Mouse (Mus musculus) small intestine, adult 2 months (tissue): ENCODE results near the gene Hnrnpul1.

Source experiments
- CTCF ChIP-seq: fragments of 200-500 bp; IDR thresholded peaks from 2 replicates; pipeline ENCODE4 v1.5.1; 2012; ENCODE audit warnings: low read depth, mild to moderate bottlenecking, control low read depth, inconsistent platforms, low read length, moderate library complexity, mixed read lengths; ENCODE audit not compliant: insufficient replicate concordance, insufficient read length; ENCODE audit errors: extremely low read depth
- POLR2A ChIP-seq: fragments of 200-500 bp; IDR thresholded peaks from 2 replicates; pipeline ENCODE4 v1.6.1; 2012; ENCODE audit warnings: low read depth, mild to moderate bottlenecking, control low read depth, inconsistent platforms, low read length, moderate library complexity

DNA sequence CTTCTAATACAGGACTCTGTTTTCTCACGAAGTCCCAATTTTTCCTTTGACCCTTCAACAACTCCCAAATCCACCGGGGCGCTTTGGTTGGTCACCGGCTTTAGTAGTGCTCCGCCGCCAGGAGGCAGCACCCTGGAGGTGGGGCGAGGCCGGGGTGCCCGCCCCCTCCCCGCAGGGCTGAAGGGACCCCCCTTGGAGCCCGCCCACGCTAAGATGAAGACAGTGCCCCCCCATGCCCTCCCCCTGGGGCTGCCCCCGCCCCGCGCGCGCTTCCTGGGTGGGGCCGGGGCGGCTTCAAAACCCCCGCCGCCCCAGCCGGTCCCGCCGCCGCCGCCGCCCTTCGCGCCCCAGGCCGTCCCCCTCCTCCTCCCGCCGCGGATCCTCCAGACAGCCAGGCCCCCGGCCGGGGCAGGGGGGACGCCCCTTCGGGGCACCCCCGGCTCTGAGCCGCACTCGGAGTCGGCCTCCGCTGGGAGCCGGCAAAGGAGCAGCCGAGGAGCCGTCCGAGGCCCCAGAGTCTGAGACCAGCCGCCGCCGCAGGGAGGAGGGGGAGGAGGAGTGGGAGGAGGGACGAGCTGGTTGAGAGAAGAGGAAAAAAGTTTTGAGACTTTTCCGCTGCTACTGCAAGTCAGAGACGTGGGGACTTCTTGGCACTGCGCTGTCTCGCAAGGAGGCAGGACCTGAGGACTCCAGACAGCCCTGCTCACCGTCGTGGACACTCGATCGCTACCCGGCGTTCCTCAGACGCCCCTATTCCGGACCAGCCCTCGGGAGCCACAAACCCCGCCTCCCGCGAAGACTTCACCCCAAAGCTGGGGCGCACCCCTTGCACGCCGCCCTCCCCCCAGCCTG lies 67.7 kb downstream of the Hnrnpul1 start, which contains the start of gene Tgfb1:
- TF ChIP-seq CTCF (peak; percentile 76), POLR2A (no peak)
